Mouse (Mus musculus) midbrain, embryonic 13.5 days (tissue): Measurements from ENCODE around the gene Mmp15. TPM values are rescaled to one million over a fixed set of nuclear protein-coding genes. Genes with fewer than 3 reads are reported as not detected.

Experiments used
- ATAC-seq: fragments of 200-750 bp; cut with Nextera tagmentation; 2 replicates; pipeline ENCODE4 v1.8.0; 2017; ENCODE audit warnings: mild to moderate bottlenecking, moderate TSS enrichment, moderate library complexity
- H3K27ac ChIP-seq: fragments of 300-500 bp; sonication (generic); 2 replicates; pipeline ENCODE4 v1.5.1; 2015; ENCODE audit warnings: inconsistent platforms, mild to moderate bottlenecking, moderate library complexity
- H3K27me3 ChIP-seq: fragments of 300-500 bp; sonication (generic); 2 replicates; pipeline ENCODE4 v1.6.1; 2015; ENCODE audit warnings: mild to moderate bottlenecking, inconsistent platforms
- H3K36me3 ChIP-seq: fragments of 300-500 bp; sonication (generic); 2 replicates; pipeline ENCODE4 v1.6.1; 2015; ENCODE audit warnings: mild to moderate bottlenecking, inconsistent platforms
- H3K4me1 ChIP-seq: fragments of 300-500 bp; sonication (generic); replicated peaks from 2 replicates; pipeline ENCODE4 v1.6.1; 2015; ENCODE audit warnings: inconsistent platforms
- H3K4me2 ChIP-seq: fragments of 300-500 bp; sonication (generic); replicated peaks from 2 replicates; pipeline ENCODE4 v1.6.1; 2015; ENCODE audit warnings: moderate library complexity, mild to moderate bottlenecking, inconsistent platforms
- H3K4me3 ChIP-seq: fragments of 300-500 bp; sonication (generic); replicated peaks from 2 replicates; pipeline ENCODE4 v1.5.1; 2015; ENCODE audit warnings: mild to moderate bottlenecking, inconsistent platforms
- H3K9ac ChIP-seq: fragments of 300-500 bp; sonication (generic); replicated peaks from 2 replicates; pipeline ENCODE4 v1.6.1; 2015; ENCODE audit warnings: mild to moderate bottlenecking, inconsistent platforms
- H3K9me3 ChIP-seq: fragments of 300-500 bp; sonication (generic); 2 replicates; pipeline ENCODE4 v1.6.1; 2016; ENCODE audit warnings: mild to moderate bottlenecking, inconsistent platforms
- WGBS: fragments of 180-500 bp; shearing (Covaris S2); methylation state at CpG from one replicate; pipeline ENCODE4 v1.1.7; 2015; 5-methylcytosine and 5-hydroxymethylcytosine counted together
- polyA plus RNA-seq: library from polyadenylated mRNA; unstranded; fragments of >200 nt; fragmentation: Nextera tagmentation; extraction: Ambion mirVana; gene quantifications from 2 replicates; pipeline ENCODE4 v1.2.1, GENCODE M21; 2015

The Mmp15 gene
- polyA plus RNA-seq = 12.1 and 15.3 TPM in 2 replicates

GRCm38 (mm10) chr8:95352151-95352870, at the start of gene Mmp15:
Gene Mmp15, plus strand, starts transcription at chr8:95352268.
- Histone ChIP-seq H3K9me3 (no peaks in the 10 kb centered on the region), H3K4me1 (peaks cover 44% of the 10 kb centered on the region), H3K27ac (peak within 1 kb of the TSS; percentile 92), H3K4me3 (peak within 1 kb of the TSS; percentile 88), H3K4me2 (peak within 1 kb of the TSS; percentile 65), H3K36me3 (no peaks in the 10 kb centered on the region), H3K27me3 (peaks cover 6% of the 10 kb centered on the region; the same call in 1 of the 2 replicates), H3K9ac (peak within 1 kb of the TSS; percentile 94)
- peak; percentile 80 for ATAC-seq
- 0% methylated on average over 74 of the region's 80 CpGs for WGBS

GRCm38 (mm10) chr8:95302410-95302809, 49.7 kb upstream of the Mmp15 start:
- 21% methylated on average over 5 of the region's 5 CpGs for WGBS
- Histone ChIP-seq H3K4me1 (no peaks in the 10 kb centered on the region), H3K27ac (no peak overlapping the region), H3K4me3 (no peak overlapping the region), H3K27me3 (no peaks in the 10 kb centered on the region), H3K9me3 (no peaks in the 10 kb centered on the region), H3K4me2 (no peak overlapping the region), H3K9ac (no peak overlapping the region), H3K36me3 (no peaks in the 10 kb centered on the region)
- ATAC-seq = no peak

- H3K4me1 ChIP-seq = peaks cover 8% of the 10 kb centered on the region
- ATAC-seq = no peak
- no peaks in the 10 kb centered on the region for H3K9me3 ChIP-seq
- H3K4me3 ChIP-seq = no peak overlapping the region
- no peak overlapping the region for H3K27ac ChIP-seq
- H3K36me3 ChIP-seq = no peaks in the 10 kb centered on the region
- H3K4me2 ChIP-seq = no peak overlapping the region
- WGBS = 80% methylated on average over 4 of the region's 4 CpGs
- no peaks in the 10 kb centered on the region for H3K27me3 ChIP-seq
- no peak overlapping the region for H3K9ac ChIP-seq
Observed at GRCm38 (mm10) chr8:95305526-95305925, 46.5 kb upstream of the Mmp15 start.

GRCm38 (mm10) chr8:95306431-95306830, 45.6 kb upstream of the Mmp15 start, which contains the start of gene Cngb1:
Gene Cngb1, minus strand, starts transcription at chr8:95306585.
- Histone ChIP-seq H3K36me3 (no peaks in the 10 kb centered on the region), H3K4me2 (no peak within 1 kb of the TSS), H3K4me1 (peaks cover 17% of the 10 kb centered on the region), H3K27me3 (no peaks in the 10 kb centered on the region), H3K9me3 (no peaks in the 10 kb centered on the region), H3K4me3 (no peak within 1 kb of the TSS), H3K27ac (no peak within 1 kb of the TSS), H3K9ac (no peak within 1 kb of the TSS)
- ATAC-seq = no peak
- 50% methylated on average over 6 of the region's 6 CpGs for WGBS

GRCm38 (mm10) chr8:95310342-95310970, 41.6 kb upstream of the Mmp15 start, which contains the start of gene Tepp:
Gene Tepp, plus strand, starts transcription at chr8:95310566.
- ATAC-seq = peak; percentile 73
- 19% methylated on average over 6 of the region's 6 CpGs for WGBS
- no peaks in the 10 kb centered on the region for H3K36me3 ChIP-seq
- no peak within 1 kb of the TSS for H3K4me3 ChIP-seq
- peak within 1 kb of the TSS; percentile 20; the same call in 1 of the 2 replicates for H3K27ac ChIP-seq
- peaks cover 19% of the 10 kb centered on the region for H3K4me1 ChIP-seq
- no peaks in the 10 kb centered on the region for H3K9me3 ChIP-seq
- H3K4me2 ChIP-seq = peak within 1 kb of the TSS; percentile 26
- no peak within 1 kb of the TSS for H3K9ac ChIP-seq
- no peaks in the 10 kb centered on the region for H3K27me3 ChIP-seq

GRCm38 (mm10) chr8:95312836-95313235, 39.2 kb upstream of the Mmp15 start:
- no peak for ATAC-seq
- no peak overlapping the region for H3K4me3 ChIP-seq
- 71% methylated on average over 18 of the region's 18 CpGs for WGBS
- no peak overlapping the region for H3K4me2 ChIP-seq
- no peak overlapping the region for H3K27ac ChIP-seq
- H3K9me3 ChIP-seq = no peaks in the 10 kb centered on the region
- H3K36me3 ChIP-seq = no peaks in the 10 kb centered on the region
- H3K27me3 ChIP-seq = no peaks in the 10 kb centered on the region
- no peak overlapping the region for H3K9ac ChIP-seq
- peaks cover 19% of the 10 kb centered on the region for H3K4me1 ChIP-seq

- H3K27me3 ChIP-seq = peaks cover under 1% of the 10 kb centered on the region; the same call in 1 of the 2 replicates
- 87% methylated on average over 6 of the region's 6 CpGs for WGBS
- no peaks in the 10 kb centered on the region for H3K9me3 ChIP-seq
- no peak overlapping the region for H3K27ac ChIP-seq
- no peak overlapping the region for H3K4me3 ChIP-seq
- peaks cover 19% of the 10 kb centered on the region for H3K4me1 ChIP-seq
- no peaks in the 10 kb centered on the region for H3K36me3 ChIP-seq
- ATAC-seq = no peak
- no peak overlapping the region for H3K4me2 ChIP-seq
- no peak overlapping the region for H3K9ac ChIP-seq
Observed at GRCm38 (mm10) chr8:95313857-95314256, 38.2 kb upstream of the Mmp15 start.

- peaks cover 16% of the 10 kb centered on the region for H3K4me1 ChIP-seq
- WGBS = 81% methylated on average over 2 of the region's 2 CpGs
- H3K4me3 ChIP-seq = no peak overlapping the region
- no peak overlapping the region for H3K27ac ChIP-seq
- H3K36me3 ChIP-seq = no peaks in the 10 kb centered on the region
- H3K9me3 ChIP-seq = no peaks in the 10 kb centered on the region
- no peak overlapping the region for H3K9ac ChIP-seq
- no peak overlapping the region for H3K4me2 ChIP-seq
- H3K27me3 ChIP-seq = peaks cover 7% of the 10 kb centered on the region
- no peak for ATAC-seq
Observed at GRCm38 (mm10) chr8:95314707-95315106, 37.4 kb upstream of the Mmp15 start.

- no peaks in the 10 kb centered on the region for H3K36me3 ChIP-seq
- no peak overlapping the region for H3K9ac ChIP-seq
Observed at GRCm38 (mm10) chr8:95315350-95315749, 36.7 kb upstream of the Mmp15 start.

GRCm38 (mm10) chr8:95320224-95321139, 31.6 kb upstream of the Mmp15 start:
- peak overlapping the region; percentile 38 for H3K4me3 ChIP-seq
- H3K27me3 ChIP-seq = peaks cover 14% of the 10 kb centered on the region
- peak overlapping the region; percentile 74 for H3K4me2 ChIP-seq
- no peak overlapping the region for H3K27ac ChIP-seq
- peaks cover 21% of the 10 kb centered on the region for H3K36me3 ChIP-seq
- H3K4me1 ChIP-seq = peaks cover 22% of the 10 kb centered on the region
- no peaks in the 10 kb centered on the region for H3K9me3 ChIP-seq
- peak; percentile 70 for ATAC-seq
- 2% methylated on average over 41 of the region's 41 CpGs for WGBS
- peak overlapping the region; percentile 59 for H3K9ac ChIP-seq

More at GRCm38 (mm10) chr8:95315350-95315749, 36.7 kb upstream of the Mmp15 start:
- Histone ChIP-seq H3K9me3 (no peaks in the 10 kb centered on the region), H3K27me3 (peaks cover 11% of the 10 kb centered on the region), H3K4me3 (no peak overlapping the region), H3K27ac (no peak overlapping the region), H3K4me1 (peaks cover 17% of the 10 kb centered on the region), H3K4me2 (no peak overlapping the region)
- no peak for ATAC-seq
- 88% methylated on average over 1 of the region's 1 CpGs for whole genome bisulfite sequencing

- Histone ChIP-seq H3K9me3 (no peaks in the 10 kb centered on the region), H3K27ac (no peak overlapping the region), H3K4me2 (no peak overlapping the region), H3K9ac (no peak overlapping the region), H3K4me3 (no peak overlapping the region), H3K4me1 (peaks cover 38% of the 10 kb centered on the region), H3K27me3 (peaks cover 14% of the 10 kb centered on the region), H3K36me3 (peaks cover 48% of the 10 kb centered on the region)
- WGBS = 90% methylated on average over 3 of the region's 3 CpGs
- ATAC-seq = no peak
Observed at GRCm38 (mm10) chr8:95323201-95323600, 28.9 kb upstream of the Mmp15 start.
